Mouse (Mus musculus) hematopoietic multipotent progenitor cell, adult 10-12 weeks (in vitro differentiated cells): ENCODE measurements around the gene Cdr1. TPM values are rescaled to one million over a fixed set of nuclear protein-coding genes. Genes with fewer than 3 reads are reported as not detected.

Experiments used
- polyA plus RNA-seq: library from polyadenylated mRNA; stranded (reverse); fragments of >175 nt; gene quantifications from 2 replicates; pipeline ENCODE4 v1.2.3, GENCODE M21; 2012; ENCODE audit warnings: low replicate concordance

Cdr1 gene
- polyA plus RNA-seq = not detected in 2 replicates

GRCm38 (mm10) chrX:61185458-61185857 lies at the start of gene Cdr1:
Gene Cdr1, minus strand, starts transcription at chrX:61185558.

